ENCODE assay signal across 8 mouse cellular contexts in genomic region chr2:164441155-164441554, GRCm38 (mm10). TPM values are rescaled to one million over a fixed set of nuclear protein-coding genes. Genes with fewer than 3 reads are reported as not detected.
A peak's percentile ranks its signal among the peaks of the same experiment; 100 is the strongest.
DNase-seq lines count a peak whose midpoint lies in the region; ATAC-seq lines count a peak whose summit lies in the region.

No protein-coding gene starts in this region.

- H3K4me1 ChIP-seq in lung, embryonic 15.5 days: peaks cover 68% of the 10 kb centered on the region
- peaks cover 58% of the 10 kb centered on the region for H3K4me1 ChIP-seq in embryonic facial prominence, embryonic 15.5 days
- H3K4me1 ChIP-seq in limb, embryonic 11.5 days (ENCODE audit: control insufficient read depth, insufficient read depth, low read length): peaks cover 22% of the 10 kb centered on the region
- peaks cover 13% of the 10 kb centered on the region for H3K4me1 ChIP-seq in forebrain, embryonic 14.5 days (ENCODE audit: control insufficient read depth, insufficient read depth, low read length)

- H3K9ac ChIP-seq in lung, embryonic 15.5 days: peak overlapping the region; percentile 83
- H3K9ac ChIP-seq in embryonic facial prominence, embryonic 15.5 days: 0 out of 2 replicates have a peak overlapping the region, but pooled peaks have one; percentile 21
- no peak overlapping the region for H3K9ac ChIP-seq in limb, embryonic 11.5 days (ENCODE audit: low read length)
- no peak overlapping the region for H3K9ac ChIP-seq in forebrain, embryonic 14.5 days (ENCODE audit: low read length)

- H3K36me3 ChIP-seq in lung, embryonic 15.5 days: no peaks in the 10 kb centered on the region
- H3K36me3 ChIP-seq in embryonic facial prominence, embryonic 15.5 days: no peaks in the 10 kb centered on the region
- no peaks in the 10 kb centered on the region for H3K36me3 ChIP-seq in limb, embryonic 11.5 days (ENCODE audit: control insufficient read depth, insufficient read depth, low read length)
- H3K36me3 ChIP-seq in forebrain, embryonic 14.5 days (ENCODE audit: control insufficient read depth, insufficient read depth, low read length): no peaks in the 10 kb centered on the region

- peak overlapping the region; percentile 74 for H3K4me3 ChIP-seq in lung, embryonic 15.5 days
- peak overlapping the region; percentile 63 for H3K4me3 ChIP-seq in embryonic facial prominence, embryonic 15.5 days (replicated peaks)
- H3K4me3 ChIP-seq in limb, embryonic 11.5 days (ENCODE audit: low read depth, low read length): no peak overlapping the region
- H3K4me3 ChIP-seq in forebrain, embryonic 14.5 days (ENCODE audit: low read depth, low read length): no peak overlapping the region

- peak overlapping the region; percentile 84 for H3K4me2 ChIP-seq in lung, embryonic 15.5 days
- H3K4me2 ChIP-seq in embryonic facial prominence, embryonic 15.5 days (replicated peaks): peak overlapping the region; percentile 69
- H3K4me2 ChIP-seq in limb, embryonic 11.5 days (ENCODE audit: low read depth, severe bottlenecking): peak overlapping the region; percentile 92; the same call in 1 of the 2 replicates
- no peak overlapping the region for H3K4me2 ChIP-seq in forebrain, embryonic 14.5 days (ENCODE audit: low read length)

- no peak for ATAC-seq in lung, embryonic 15.5 days (ENCODE audit: borderline replicate concordance, extremely low read depth, low FRiP score, low TSS enrichment)
- ATAC-seq in embryonic facial prominence, embryonic 15.5 days (ENCODE audit: insufficient number of reproducible peaks, low FRiP score, low TSS enrichment, low read depth): no peak
- no peak for ATAC-seq in limb, embryonic 11.5 days (ENCODE audit: insufficient number of reproducible peaks, low FRiP score, low TSS enrichment, low read depth)
- no peak for ATAC-seq in frontal cortex, adult (ENCODE audit: low TSS enrichment)
- ATAC-seq in forebrain, embryonic 14.5 days: no peak

- peak overlapping the region; percentile 69 for H3K27ac ChIP-seq in lung, embryonic 15.5 days
- peak overlapping the region; percentile 49 for H3K27ac ChIP-seq in embryonic facial prominence, embryonic 15.5 days (replicated peaks)
- no peak overlapping the region for H3K27ac ChIP-seq in limb, embryonic 11.5 days (replicated peaks; ENCODE audit: low read depth, low read length)
- no peak overlapping the region for H3K27ac ChIP-seq in forebrain, embryonic 14.5 days (ENCODE audit: low read depth, low read length)

- DNase-seq in lung, postnatal 25 days (ENCODE audit: low spot score): no peak
- DNase-seq in limb, embryonic 11.5 days (ENCODE audit: low spot score): no peak
- DNase-seq in spleen, postnatal 14 days (ENCODE audit: low spot score in 2 of 2): peak; percentile 37 to 54
- DNase-seq in cerebellum, adult 11 months: no peak
- no peak for DNase-seq in forebrain, embryonic 14.5 days (ENCODE audit: low spot score)

- no peaks in the 10 kb centered on the region for H3K9me3 ChIP-seq in lung, embryonic 15.5 days
- no peaks in the 10 kb centered on the region for H3K9me3 ChIP-seq in embryonic facial prominence, embryonic 15.5 days (replicated peaks)
- no peaks in the 10 kb centered on the region for H3K9me3 ChIP-seq in limb, embryonic 11.5 days (ENCODE audit: control insufficient read depth, low read length)
- no peaks in the 10 kb centered on the region for H3K9me3 ChIP-seq in forebrain, embryonic 14.5 days (replicated peaks; ENCODE audit: control insufficient read depth, low read length)

- no peaks in the 10 kb centered on the region for H3K27me3 ChIP-seq in lung, embryonic 15.5 days
- no peaks in the 10 kb centered on the region for H3K27me3 ChIP-seq in embryonic facial prominence, embryonic 15.5 days
- peaks cover 2% of the 10 kb centered on the region; the same call in 1 of the 2 replicates for H3K27me3 ChIP-seq in limb, embryonic 11.5 days (ENCODE audit: control insufficient read depth, insufficient read depth, low read length)
- 0 out of 2 replicates have a peak, but pooled peaks cover 4% of the 10 kb centered on the region for H3K27me3 ChIP-seq in forebrain, embryonic 14.5 days (replicated peaks; ENCODE audit: control insufficient read depth, insufficient read depth, low read length)

- 38% methylated on average over 8 of the region's 8 CpGs for WGBS in lung, embryonic 15.5 days
- WGBS in embryonic facial prominence, embryonic 15.5 days: 28% methylated on average over 8 of the region's 8 CpGs
- 32% methylated on average over 8 of the region's 8 CpGs for WGBS in limb, embryonic 11.5 days
- 46% methylated on average over 8 of the region's 8 CpGs for WGBS in forebrain, embryonic 14.5 days

RNA-seq across cellular contexts. Expression of gene Sdc4, which starts 2.5 kb away (rescaled TPM):
- 161 and 178 TPM in 2 replicates for polyA plus RNA-seq in lung, embryonic 15.5 days (2015; fragmentation: Nextera tagmentation; extraction: Ambion mirVana)
- polyA plus RNA-seq in embryonic facial prominence, embryonic 15.5 days (2015; fragmentation: Nextera tagmentation; extraction: Ambion mirVana): 113 and 114 TPM in 2 replicates
- 22.6 and 23.6 TPM in 2 replicates for polyA plus RNA-seq in limb, embryonic 11.5 days (2014; fragmentation: Nextera tagmentation; extraction: Ambion mirVana)
- polyA plus RNA-seq in forebrain, embryonic 14.5 days (2014; fragmentation: Nextera tagmentation; extraction: Ambion mirVana): 3.9 and 4.2 TPM in 2 replicates

RNA-seq across cellular contexts. Expression of gene Sys1, which starts 15.6 kb away (rescaled TPM):
- 65.8 and 69.0 TPM in 2 replicates for polyA plus RNA-seq in lung, embryonic 15.5 days (2015; fragmentation: Nextera tagmentation; extraction: Ambion mirVana)
- polyA plus RNA-seq in embryonic facial prominence, embryonic 15.5 days (2015; fragmentation: Nextera tagmentation; extraction: Ambion mirVana): 66.3 and 67.8 TPM in 2 replicates
- 52.6 and 53.6 TPM in 2 replicates for polyA plus RNA-seq in limb, embryonic 11.5 days (2014; fragmentation: Nextera tagmentation; extraction: Ambion mirVana)
- polyA plus RNA-seq in forebrain, embryonic 14.5 days (2014; fragmentation: Nextera tagmentation; extraction: Ambion mirVana): 76.3 and 86.6 TPM in 2 replicates

RNA-seq across cellular contexts. Expression of gene Gm20458, which starts 19.6 kb away (rescaled TPM):
- 17.1 and 17.6 TPM in 2 replicates for polyA plus RNA-seq in lung, embryonic 15.5 days (2015; fragmentation: Nextera tagmentation; extraction: Ambion mirVana)
- 12.2 and 12.5 TPM in 2 replicates for polyA plus RNA-seq in embryonic facial prominence, embryonic 15.5 days (2015; fragmentation: Nextera tagmentation; extraction: Ambion mirVana)
- polyA plus RNA-seq in limb, embryonic 11.5 days (2014; fragmentation: Nextera tagmentation; extraction: Ambion mirVana): 2.8 and 3.6 TPM in 2 replicates
- 6.2 and 8.9 TPM in 2 replicates for polyA plus RNA-seq in forebrain, embryonic 14.5 days (2014; fragmentation: Nextera tagmentation; extraction: Ambion mirVana)

RNA-seq across cellular contexts. Expression of gene Trp53tg5, which starts 32.4 kb away (rescaled TPM):
- not detected in 2 replicates for polyA plus RNA-seq in lung, embryonic 15.5 days (2015; fragmentation: Nextera tagmentation; extraction: Ambion mirVana)
- not detected in 2 replicates for polyA plus RNA-seq in embryonic facial prominence, embryonic 15.5 days (2015; fragmentation: Nextera tagmentation; extraction: Ambion mirVana)
- polyA plus RNA-seq in limb, embryonic 11.5 days (2014; fragmentation: Nextera tagmentation; extraction: Ambion mirVana): not detected in 2 replicates
- polyA plus RNA-seq in forebrain, embryonic 14.5 days (2014; fragmentation: Nextera tagmentation; extraction: Ambion mirVana): not detected in 2 replicates

RNA-seq across cellular contexts. Expression of gene Matn4, which starts 36.2 kb away (rescaled TPM):
- 41.3 and 42.7 TPM in 2 replicates for polyA plus RNA-seq in lung, embryonic 15.5 days (2015; fragmentation: Nextera tagmentation; extraction: Ambion mirVana)
- polyA plus RNA-seq in embryonic facial prominence, embryonic 15.5 days (2015; fragmentation: Nextera tagmentation; extraction: Ambion mirVana): 33.4 and 58.2 TPM in 2 replicates
- 2.7 and 3.6 TPM in 2 replicates for polyA plus RNA-seq in limb, embryonic 11.5 days (2014; fragmentation: Nextera tagmentation; extraction: Ambion mirVana)
- polyA plus RNA-seq in forebrain, embryonic 14.5 days (2014; fragmentation: Nextera tagmentation; extraction: Ambion mirVana): 0.08 and 0.10 TPM in 2 replicates

Comparison
In these comparisons a context has a peak if more than half of its experiments do, and no peak if none do; other contexts are left out.
1. H3K27ac ChIP-seq: peak in lung, embryonic 15.5 days (single experiment) and embryonic facial prominence, embryonic 15.5 days (single experiment); none in limb, embryonic 11.5 days (single experiment) and forebrain, embryonic 14.5 days (single experiment).
2. H3K4me3 ChIP-seq: peak in lung, embryonic 15.5 days (single experiment) and embryonic facial prominence, embryonic 15.5 days (single experiment); none in limb, embryonic 11.5 days (single experiment) and forebrain, embryonic 14.5 days (single experiment).
3. H3K9ac ChIP-seq: peak in lung, embryonic 15.5 days (single experiment) and embryonic facial prominence, embryonic 15.5 days (single experiment); none in limb, embryonic 11.5 days (single experiment) and forebrain, embryonic 14.5 days (single experiment).
4. DNase-seq: peak in spleen, postnatal 14 days (2 of 2); none in lung, postnatal 25 days (single experiment), limb, embryonic 11.5 days (single experiment), cerebellum, adult 11 months (single experiment) and forebrain, embryonic 14.5 days (single experiment).